Mouse (Mus musculus): ENCODE data around the gene Olfr248. TPM values are rescaled to one million over a fixed set of nuclear protein-coding genes. Genes with fewer than 3 reads are reported as not detected.
A peak's percentile ranks its signal among the peaks of the same experiment; 100 is the strongest.
"Not testable (repeated sequence)": the region's sequence is repeated elsewhere in the genome, so short reads cannot be mapped to it uniquely, and the experiment has no call there.

The Olfr248 gene
- total RNA-seq (2015; ENCODE audit: low replicate concordance) (not detected in 2 replicates), total RNA-seq (2017; ENCODE audit: low replicate concordance) (not detected in 2 replicates)

DNA sequence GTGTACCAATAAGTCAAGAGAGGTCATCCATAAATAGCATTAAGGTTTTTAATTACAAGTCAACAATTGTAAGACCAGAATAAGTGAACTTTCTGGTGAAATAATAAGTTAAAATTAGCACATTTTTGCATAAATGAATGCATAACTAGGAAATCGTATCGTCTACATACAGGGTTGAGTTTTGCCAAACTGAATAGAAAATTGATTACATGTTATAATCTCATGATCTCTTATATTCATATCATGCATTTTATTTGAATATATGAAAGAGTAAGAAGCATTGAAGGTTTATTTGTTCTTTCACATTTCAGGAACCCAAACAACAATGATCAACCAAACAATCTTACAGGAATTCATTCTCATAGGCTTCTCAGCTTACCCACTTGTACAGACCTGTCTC lies at the start of gene Olfr248:
Gene Olfr248 (plus strand): TSS at position 301 of the 400 bp plus-strand sequence.
- no peak for ATAC-seq (replicated peaks; ENCODE audit: low FRiP score, poor library complexity, severe bottlenecking)

GRCm38 (mm10) chr1:174353636-174354035 lies 37.2 kb upstream of the Olfr248 start:
- ATAC-seq (replicated peaks; ENCODE audit: low FRiP score, poor library complexity, severe bottlenecking), result not testable (repeated sequence)

DNA sequence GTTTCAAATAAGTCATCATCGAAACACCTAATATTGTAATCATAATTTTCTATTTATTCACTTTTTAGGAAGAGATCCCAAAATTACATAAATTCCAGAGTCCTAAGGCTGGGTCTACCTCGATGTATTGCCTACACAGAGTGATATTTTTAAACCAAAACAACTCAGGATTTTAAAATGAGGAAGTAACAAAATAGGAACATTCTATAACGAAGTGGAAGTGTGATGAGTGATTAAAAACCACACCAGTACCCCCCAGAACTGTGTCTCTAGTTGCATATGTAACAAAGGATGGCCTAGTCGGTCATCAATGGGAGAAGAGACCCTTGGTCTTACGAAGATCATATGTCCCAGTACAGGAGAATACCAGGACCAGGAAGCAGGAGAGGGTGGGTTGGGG lies 36.2 kb upstream of the Olfr248 start:
- ATAC-seq (replicated peaks; ENCODE audit: low FRiP score, poor library complexity, severe bottlenecking), result no peak

- no peak for ATAC-seq (replicated peaks; ENCODE audit: low FRiP score, poor library complexity, severe bottlenecking)
These were observed 25.9 kb upstream of the Olfr248 start, which contains the start of gene Olfr417 for GRCm38 (mm10) chr1:174364882-174365451. Gene Olfr417, plus strand, starts transcription at chr1:174365122.

DNA sequence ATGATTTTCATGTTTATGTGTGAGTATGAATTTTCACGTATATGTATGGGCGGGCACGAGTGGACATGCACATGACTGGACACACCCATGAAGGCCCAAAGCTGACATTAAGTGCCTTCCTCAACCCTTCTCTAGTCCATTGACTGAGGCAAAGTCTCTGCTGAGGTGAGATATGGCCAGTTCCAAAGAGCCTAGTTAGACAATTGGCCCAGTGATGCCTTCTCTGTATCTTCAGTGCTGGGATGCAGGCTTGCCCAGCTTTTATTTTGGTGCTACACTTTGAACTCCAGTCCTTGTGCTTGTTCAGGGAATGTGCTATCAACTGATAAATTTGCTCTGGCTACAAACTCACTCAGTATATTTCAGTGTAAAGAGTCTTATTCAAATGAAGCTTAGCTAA lies 17.0 kb upstream of the Olfr248 start:
- ATAC-seq (replicated peaks; ENCODE audit: low FRiP score, poor library complexity, severe bottlenecking), result no peak

- ATAC-seq (replicated peaks; ENCODE audit: low FRiP score, poor library complexity, severe bottlenecking), result no peak
These were observed 32.1 kb downstream of the Olfr248 start for GRCm38 (mm10) chr1:174422959-174423358.

GRCm38 (mm10) chr1:174423764-174424163 lies 32.9 kb downstream of the Olfr248 start, which contains the start of gene Olfr414:
Gene Olfr414, plus strand, starts transcription at chr1:174424064.
- ATAC-seq (replicated peaks; ENCODE audit: low FRiP score, poor library complexity, severe bottlenecking), result no peak

GRCm38 (mm10) chr1:174426180-174426986 lies 35.5 kb downstream of the Olfr248 start:
- ATAC-seq (replicated peaks; ENCODE audit: low FRiP score, poor library complexity, severe bottlenecking), result peak; percentile 53; the same call in 1 of the 2 replicates

DNA sequence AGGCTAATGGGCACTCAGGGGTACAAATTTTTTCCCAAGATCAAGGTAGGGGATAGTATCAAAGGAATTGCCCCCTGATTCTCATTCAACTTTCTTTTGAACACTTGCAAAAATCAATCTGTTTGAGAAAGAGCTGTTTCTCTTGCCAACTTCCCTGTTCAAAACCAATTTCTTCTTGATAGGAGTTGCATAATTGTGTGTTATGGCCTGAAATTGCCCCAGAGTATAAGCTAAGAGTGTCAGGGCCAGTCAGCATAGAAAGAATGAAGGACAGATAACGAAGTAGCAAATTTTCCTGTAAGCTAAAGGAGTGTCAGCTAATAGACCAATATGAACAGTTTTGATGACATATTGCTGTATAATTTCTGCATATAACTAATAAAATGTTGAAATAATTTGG lies 36.6 kb downstream of the Olfr248 start:
- no peak for ATAC-seq (replicated peaks; ENCODE audit: low FRiP score, poor library complexity, severe bottlenecking)

DNA sequence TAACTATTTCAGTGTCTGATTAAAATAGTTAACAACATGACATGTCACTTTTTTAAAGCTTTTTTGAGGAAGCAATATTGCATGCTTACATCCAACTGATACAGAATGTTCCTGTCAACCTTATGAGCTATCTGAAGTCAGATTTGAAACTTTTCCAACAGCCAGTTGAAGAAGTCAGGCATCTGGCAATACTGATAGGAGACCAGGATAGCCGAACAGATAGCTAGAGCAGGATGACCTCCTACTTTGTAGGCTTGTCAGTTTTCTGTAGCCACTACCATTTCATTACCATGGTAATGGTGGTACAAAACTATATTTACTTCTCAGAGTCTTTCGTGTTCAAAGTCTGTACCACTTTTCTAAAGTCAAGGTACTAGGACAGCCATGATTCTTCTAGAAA lies 37.6 kb downstream of the Olfr248 start:
- peak; percentile 44; the same call in 1 of the 2 replicates for ATAC-seq (replicated peaks; ENCODE audit: low FRiP score, poor library complexity, severe bottlenecking)

- no peak for ATAC-seq (replicated peaks; ENCODE audit: low FRiP score, poor library complexity, severe bottlenecking)
These were observed 43.3 kb downstream of the Olfr248 start for GRCm38 (mm10) chr1:174434121-174434520.

Other genes with a start within 250 kb of the Olfr248 start
- gene Olfr420, start 235.4 kb upstream of the Olfr248 start, total RNA-seq (2015; ENCODE audit: low replicate concordance), result not detected in 2 replicates
- 0.77 TPM in 1 of 2 replicates, not detected in the other for gene Olfr420, start 235.4 kb upstream of the Olfr248 start, total RNA-seq (2017; ENCODE audit: low replicate concordance)
- gene Spta1, start 218.3 kb upstream of the Olfr248 start, total RNA-seq (2015; ENCODE audit: low replicate concordance), result 506 and 527 TPM in 2 replicates
- gene Spta1, start 218.3 kb upstream of the Olfr248 start, total RNA-seq (2017; ENCODE audit: low replicate concordance), result 1,343 and 1,534 TPM in 2 replicates
- gene Olfr419, start 139.0 kb upstream of the Olfr248 start, total RNA-seq (2015; ENCODE audit: low replicate concordance), result not detected in 2 replicates
- gene Olfr419, start 139.0 kb upstream of the Olfr248 start, total RNA-seq (2017; ENCODE audit: low replicate concordance), result 0.90 and 1.7 TPM in 2 replicates
- gene Mptx1, start 60.5 kb upstream of the Olfr248 start, total RNA-seq (2015; ENCODE audit: low replicate concordance), result not detected in 2 replicates
- gene Mptx1, start 60.5 kb upstream of the Olfr248 start, total RNA-seq (2017; ENCODE audit: low replicate concordance), result not detected in 2 replicates
- gene Olfr417, start 25.9 kb upstream of the Olfr248 start, total RNA-seq (2015; ENCODE audit: low replicate concordance), result not detected in 2 replicates
- 1.3 TPM in 1 of 2 replicates, not detected in the other for gene Olfr417, start 25.9 kb upstream of the Olfr248 start, total RNA-seq (2017; ENCODE audit: low replicate concordance)
- not detected in 2 replicates for gene Olfr414, start 33.0 kb downstream of the Olfr248 start, total RNA-seq (2015; ENCODE audit: low replicate concordance)
- not detected in 2 replicates for gene Olfr414, start 33.0 kb downstream of the Olfr248 start, total RNA-seq (2017; ENCODE audit: low replicate concordance)
- gene Olfr220, start 51.0 kb downstream of the Olfr248 start, total RNA-seq (2015; ENCODE audit: low replicate concordance), result not detected in 2 replicates
- not detected in 2 replicates for gene Olfr220, start 51.0 kb downstream of the Olfr248 start, total RNA-seq (2017; ENCODE audit: low replicate concordance)
- gene Fmn2, start 110.8 kb downstream of the Olfr248 start, total RNA-seq (2015; ENCODE audit: low replicate concordance), result 0.42 and 4.3 TPM in 2 replicates
- gene Fmn2, start 110.8 kb downstream of the Olfr248 start, total RNA-seq (2017; ENCODE audit: low replicate concordance), result not detected in 2 replicates